Mouse (Mus musculus) CD4-positive, CD25-positive, alpha-beta regulatory T cell (primary cell): Measurements from ENCODE around the gene Olfr502. TPM values are rescaled to one million over a fixed set of nuclear protein-coding genes. Genes with fewer than 3 reads are reported as not detected.

Experiments used
- polyA plus RNA-seq: library from polyadenylated mRNA; unstranded; fragments of 100-300 nt; shearing (Covaris generic); gene quantifications from one replicate; pipeline ENCODE4 v1.2.1, GENCODE M21; 2017

Olfr502 gene
- polyA plus RNA-seq, result 0.11 TPM

DNA sequence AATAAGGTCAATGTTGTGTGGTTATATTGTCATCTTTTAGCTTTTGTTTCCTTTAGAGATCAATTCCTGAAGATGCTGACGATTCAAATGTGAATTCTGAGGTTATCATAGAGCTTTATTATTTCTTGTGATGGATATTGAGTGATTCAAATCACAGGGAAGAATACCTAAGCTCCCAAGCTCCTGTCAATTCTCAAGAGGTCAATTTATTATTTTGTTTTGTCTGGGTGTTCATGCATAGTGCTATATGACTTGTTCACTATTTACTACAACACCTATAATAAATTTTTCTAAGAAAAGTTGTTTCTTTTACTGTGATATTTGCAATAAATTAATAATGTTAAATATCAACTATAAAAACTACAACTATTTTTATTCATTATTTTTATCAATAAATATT is at the start of gene Olfr502:
Gene Olfr502, minus strand, starts transcription at position 101 of the 400 bp plus-strand sequence.

DNA sequence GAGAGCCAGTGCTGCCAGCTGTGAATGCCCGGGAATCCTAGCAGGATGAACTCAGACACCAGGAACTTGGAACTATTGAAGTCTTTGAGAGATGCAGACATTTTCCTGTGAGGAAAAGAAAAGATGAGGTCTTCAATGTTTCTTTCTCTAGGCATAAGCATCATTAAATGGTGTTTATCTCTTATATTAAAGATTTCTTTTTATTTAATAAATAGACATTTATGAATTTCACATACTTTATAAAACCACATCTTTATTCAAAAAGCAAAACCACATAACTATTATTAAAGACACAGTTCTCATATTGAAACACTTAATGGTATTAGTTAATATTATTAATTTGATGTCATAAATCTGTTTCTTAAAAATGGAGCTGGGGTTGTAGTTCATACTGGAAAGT is 40.8 kb upstream of the Olfr502 start, which contains the start of gene Olfr504:
Gene Olfr504, minus strand, starts transcription at position 101 of the 400 bp plus-strand sequence.

DNA sequence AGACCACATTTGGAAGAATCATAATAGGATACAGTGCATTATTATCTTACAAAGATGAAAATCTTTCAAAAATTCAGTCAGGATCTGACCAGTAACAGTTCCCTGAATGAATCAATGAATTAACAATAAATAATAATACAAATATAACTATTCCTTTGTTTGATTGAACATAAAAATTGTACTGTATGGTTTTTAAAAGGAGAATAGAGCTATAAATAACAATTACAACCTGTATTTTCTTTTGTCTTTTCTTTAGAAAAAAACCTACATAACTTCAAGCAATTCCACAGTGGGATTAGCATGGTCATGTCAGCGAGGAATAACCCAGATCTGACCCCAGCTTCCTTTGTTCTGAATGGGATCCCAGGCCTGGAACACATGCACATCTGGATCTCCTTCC is 19.4 kb upstream of the Olfr502 start, which contains the start of gene Olfr503:
Gene Olfr503, plus strand, starts transcription at position 301 of the 400 bp plus-strand sequence.

Other genes with a start within 250 kb of the Olfr502 start
- gene Olfr490, start 236.1 kb downstream of the Olfr502 start, polyA plus RNA-seq, result not detected
- not detected for gene Olfr491, start 211.6 kb downstream of the Olfr502 start, polyA plus RNA-seq
- not detected for gene Olfr492, start 201.4 kb downstream of the Olfr502 start, polyA plus RNA-seq
- not detected for gene Olfr493, start 178.1 kb downstream of the Olfr502 start, polyA plus RNA-seq
- not detected for gene Olfr494, start 159.7 kb downstream of the Olfr502 start, polyA plus RNA-seq
- not detected for gene Olfr495, start 131.9 kb downstream of the Olfr502 start, polyA plus RNA-seq
- gene Olfr497, start 104.6 kb downstream of the Olfr502 start, polyA plus RNA-seq, result not detected
- not detected for gene Olfr498, start 59.7 kb downstream of the Olfr502 start, polyA plus RNA-seq
- not detected for gene Olfr503, start 19.5 kb upstream of the Olfr502 start, polyA plus RNA-seq
- gene Olfr504, start 40.7 kb upstream of the Olfr502 start, polyA plus RNA-seq, result not detected
- not detected for gene Olfr506, start 85.7 kb upstream of the Olfr502 start, polyA plus RNA-seq
- gene Olfr507, start 96.7 kb upstream of the Olfr502 start, polyA plus RNA-seq, result not detected
- gene Olfr508, start 104.9 kb upstream of the Olfr502 start, polyA plus RNA-seq, result not detected
- not detected for gene Olfr509, start 126.8 kb upstream of the Olfr502 start, polyA plus RNA-seq
- gene Olfr510, start 141.4 kb upstream of the Olfr502 start, polyA plus RNA-seq, result not detected
- not detected for gene Olfr512, start 188.3 kb upstream of the Olfr502 start, polyA plus RNA-seq
- not detected for gene Olfr513, start 225.9 kb upstream of the Olfr502 start, polyA plus RNA-seq